Mouse (Mus musculus) testis, adult 2 months (tissue): ENCODE results near the gene Clec1b. TPM values are rescaled to one million over a fixed set of nuclear protein-coding genes. Genes with fewer than 3 reads are reported as not detected.

ENCODE experiments used
- H3K27ac ChIP-seq: fragments of 200-500 bp; 2 replicates; pipeline ENCODE4 v1.5.1; 2012; ENCODE audit warnings: low read depth, low read length; ENCODE audit not compliant: control insufficient read depth, insufficient read depth
- H3K27me3 ChIP-seq: fragments of 200-500 bp; 2 replicates; pipeline ENCODE4 v1.6.1; 2012; ENCODE audit warnings: mild to moderate bottlenecking, low read length, moderate library complexity; ENCODE audit not compliant: control insufficient read depth, insufficient read depth
- H3K36me3 ChIP-seq: fragments of 200-500 bp; 2 replicates; pipeline ENCODE4 v1.6.1; 2012; ENCODE audit warnings: mild to moderate bottlenecking, low read length; ENCODE audit not compliant: control insufficient read depth, insufficient read depth
- H3K4me1 ChIP-seq: fragments of 200-500 bp; 2 replicates; pipeline ENCODE4 v1.6.1; 2012; ENCODE audit warnings: low read length; ENCODE audit not compliant: control insufficient read depth, insufficient read depth
- H3K4me3 ChIP-seq: fragments of 200-500 bp; 2 replicates; pipeline ENCODE4 v1.5.1; 2012; ENCODE audit warnings: low read depth, mild to moderate bottlenecking, low read length, moderate library complexity, mixed read lengths; ENCODE audit not compliant: control insufficient read depth
- CTCF ChIP-seq: fragments of 200-500 bp; IDR thresholded peaks from 2 replicates; pipeline ENCODE4 v1.5.1; 2012; ENCODE audit warnings: low read depth, mild to moderate bottlenecking, inconsistent platforms, low read length, moderate library complexity; ENCODE audit not compliant: control insufficient read depth, insufficient read depth, insufficient replicate concordance
- POLR2A ChIP-seq: fragments of 200-500 bp; IDR thresholded peaks from 2 replicates; pipeline ENCODE4 v1.6.1; 2012; ENCODE audit warnings: low read depth, mild to moderate bottlenecking, inconsistent platforms, low read length, moderate library complexity; ENCODE audit not compliant: control insufficient read depth
- polyA plus RNA-seq: library from polyadenylated mRNA; depleted of rRNA; stranded (reverse); fragments of >200 nt; gene quantifications from 2 replicates; pipeline ENCODE4 v1.2.3, GENCODE M21; 2012

The Clec1b gene
- polyA plus RNA-seq, 1 experiment = not detected

DNA sequence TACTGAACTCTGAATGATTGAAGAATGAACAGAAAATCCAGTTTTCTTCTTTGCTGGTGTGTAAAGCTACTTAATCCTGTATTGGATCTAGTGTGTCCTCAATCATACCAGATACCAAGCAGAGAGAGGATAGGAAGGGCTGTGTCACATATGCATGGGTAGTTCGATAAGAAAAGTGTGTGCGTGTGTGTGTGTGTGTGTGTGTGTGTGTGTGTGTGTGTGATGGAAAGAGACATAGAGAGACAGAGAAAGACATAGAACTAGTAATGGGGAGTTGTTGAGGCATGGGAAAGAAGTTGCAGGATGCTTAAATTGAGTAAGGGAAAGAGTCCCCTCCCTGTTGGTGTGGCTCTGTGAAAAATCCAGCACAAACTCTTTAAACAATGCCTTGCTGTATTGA, 11.3 kb upstream of the Clec1b start, which contains the start of gene Clec12b:
Gene Clec12b, minus strand, starts transcription at position 101 of the 400 bp plus-strand sequence.
- H3K4me3 ChIP-seq = no peak within 1 kb of the TSS; the same call in 1 of the 2 replicates
- H3K4me1 ChIP-seq = no peaks in the 10 kb centered on the region
- H3K27ac ChIP-seq = peak within 1 kb of the TSS; percentile 52
- TF ChIP-seq CTCF (no peak), POLR2A (no peak)
- H3K27me3 ChIP-seq = no peaks in the 10 kb centered on the region
- no peaks in the 10 kb centered on the region for H3K36me3 ChIP-seq

DNA sequence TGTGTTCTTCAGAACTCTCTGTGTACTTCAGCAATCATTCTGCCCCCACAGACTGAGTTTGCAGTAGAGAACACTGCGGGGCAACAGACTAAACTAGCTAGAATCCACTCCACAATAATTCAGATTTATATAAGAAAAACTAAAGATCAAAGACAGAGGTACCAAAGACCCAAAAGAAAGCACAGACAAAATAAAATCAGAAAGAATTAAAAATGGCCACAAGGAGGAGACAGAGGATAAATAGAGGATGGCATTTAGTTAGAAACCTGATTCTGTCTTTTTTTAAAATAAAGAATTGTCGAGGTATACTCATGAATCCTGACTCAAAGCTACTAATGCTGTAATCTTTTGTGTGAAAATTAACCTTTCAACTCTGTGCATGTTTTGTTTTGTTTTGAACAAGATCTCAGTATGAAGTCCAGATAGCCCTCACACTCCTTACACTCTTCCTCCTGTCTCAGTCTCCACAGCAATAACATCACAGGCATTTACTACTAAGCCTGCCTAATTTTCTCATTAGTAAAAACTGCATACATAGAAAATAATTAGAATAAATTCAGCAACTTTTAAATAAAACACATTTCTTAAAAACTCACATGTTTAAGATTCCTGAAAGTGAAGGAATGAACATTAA, 3.9 kb upstream of the Clec1b start:
- no peak overlapping the region for H3K27ac ChIP-seq
- no peaks in the 10 kb centered on the region for H3K4me1 ChIP-seq

DNA sequence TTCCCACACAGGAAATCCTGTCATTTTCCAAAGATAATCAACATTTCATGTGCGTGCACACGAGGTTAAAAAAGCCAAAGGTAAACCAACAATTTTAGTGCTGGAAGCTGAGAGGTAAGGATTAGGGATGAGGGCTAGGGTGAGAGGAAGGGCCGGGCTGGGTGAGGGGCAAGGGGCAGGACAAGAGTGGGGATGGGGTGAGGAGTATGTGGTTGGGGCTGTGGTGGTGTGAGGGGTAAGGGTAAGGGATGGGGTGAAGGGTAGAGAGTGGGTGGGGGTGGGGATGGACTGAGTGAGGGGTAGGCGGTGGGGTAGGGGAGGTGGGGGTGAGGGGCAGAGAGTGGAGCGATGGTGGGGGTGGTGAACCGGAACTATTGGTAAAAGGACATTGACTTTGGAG, 3.4 kb upstream of the Clec1b start:
- no peak overlapping the region for H3K4me3 ChIP-seq
- TF ChIP-seq POLR2A (no peak), CTCF (no peak)

More for the DNA sequence above, 3.9 kb upstream of the Clec1b start:
- Histone ChIP-seq H3K4me3 (no peak overlapping the region), H3K36me3 (no peaks in the 10 kb centered on the region), H3K27me3 (no peaks in the 10 kb centered on the region)
- TF ChIP-seq POLR2A (no peak), CTCF (no peak)

DNA sequence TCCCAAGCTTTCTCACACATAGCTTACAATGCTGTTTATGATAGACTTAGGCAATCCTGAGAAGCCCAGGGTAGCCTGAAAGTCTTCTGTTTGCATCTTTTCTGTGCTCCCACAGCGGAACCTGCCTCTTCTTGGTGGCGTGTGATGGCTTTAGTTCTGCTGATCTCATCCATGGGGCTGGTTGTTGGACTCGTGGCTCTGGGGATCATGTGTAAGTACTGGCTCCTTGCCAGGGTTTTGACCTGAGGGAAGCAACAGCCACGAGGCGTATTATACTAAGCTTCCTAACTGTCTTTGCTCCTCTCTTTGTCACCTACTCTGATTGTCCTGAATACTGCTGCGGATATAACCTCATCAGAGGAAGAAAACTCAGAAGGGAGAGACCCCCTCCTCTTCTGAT, 2.8 kb downstream of the Clec1b start:
- no peak overlapping the region for H3K4me3 ChIP-seq
- TF ChIP-seq CTCF (no peak), POLR2A (no peak)
- H3K36me3 ChIP-seq = no peaks in the 10 kb centered on the region
- H3K4me1 ChIP-seq = no peaks in the 10 kb centered on the region; the same call in 1 of the 2 replicates
- no peaks in the 10 kb centered on the region for H3K27me3 ChIP-seq
- no peak overlapping the region for H3K27ac ChIP-seq

More for the DNA sequence above, 3.4 kb upstream of the Clec1b start:
- H3K4me1 ChIP-seq = no peaks in the 10 kb centered on the region
- H3K36me3 ChIP-seq = no peaks in the 10 kb centered on the region
- no peaks in the 10 kb centered on the region for H3K27me3 ChIP-seq
- H3K27ac ChIP-seq = no peak overlapping the region

DNA sequence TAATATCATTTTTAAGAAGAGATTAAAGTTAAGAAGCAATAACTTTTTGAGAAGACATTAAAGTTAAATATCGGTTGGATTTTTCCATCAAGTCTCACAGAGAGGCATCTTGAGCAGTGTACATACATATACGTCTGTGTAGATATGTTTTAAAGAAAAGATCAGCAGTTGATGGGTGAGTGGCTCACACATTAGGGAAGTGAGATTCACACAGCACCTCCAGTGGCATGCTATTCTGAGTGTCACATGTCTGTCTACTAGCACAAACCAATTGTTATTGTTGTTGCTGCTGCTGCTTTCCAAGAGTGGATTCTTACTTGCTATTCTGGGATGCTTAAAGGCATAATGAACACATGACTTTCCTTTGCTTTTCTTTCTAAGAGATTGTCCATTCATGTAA, 5.3 kb downstream of the Clec1b start:
- H3K4me3 ChIP-seq = no peak overlapping the region
- TF ChIP-seq POLR2A = no peak
- no peak for TF ChIP-seq CTCF
- no peak overlapping the region for H3K27ac ChIP-seq
- H3K27me3 ChIP-seq = no peaks in the 10 kb centered on the region
- no peaks in the 10 kb centered on the region; the same call in 1 of the 2 replicates for H3K4me1 ChIP-seq
- H3K36me3 ChIP-seq = no peaks in the 10 kb centered on the region

DNA sequence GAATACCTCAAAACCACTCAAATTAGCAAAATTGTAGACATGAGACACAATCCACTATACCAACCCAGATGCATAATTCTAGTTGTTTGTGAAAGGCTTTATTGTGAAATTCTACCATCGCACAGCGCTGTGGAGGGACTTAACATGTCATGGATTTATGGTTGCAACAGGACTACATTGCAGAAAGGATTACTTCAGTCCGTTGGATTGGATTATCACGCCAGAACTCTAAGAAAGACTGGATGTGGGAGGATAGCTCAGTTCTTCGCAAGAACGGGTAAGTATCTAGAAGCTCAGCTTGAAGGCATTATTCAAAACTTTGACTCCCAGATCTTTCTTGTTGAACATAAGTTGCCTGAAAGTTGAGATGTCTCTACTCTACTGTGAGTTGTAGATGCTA, 6.3 kb downstream of the Clec1b start:
- Histone ChIP-seq H3K4me1 (no peaks in the 10 kb centered on the region; the same call in 1 of the 2 replicates), H3K27me3 (no peaks in the 10 kb centered on the region), H3K27ac (no peak overlapping the region), H3K36me3 (no peaks in the 10 kb centered on the region), H3K4me3 (no peak overlapping the region)
- TF ChIP-seq CTCF (no peak), POLR2A (no peak)

DNA sequence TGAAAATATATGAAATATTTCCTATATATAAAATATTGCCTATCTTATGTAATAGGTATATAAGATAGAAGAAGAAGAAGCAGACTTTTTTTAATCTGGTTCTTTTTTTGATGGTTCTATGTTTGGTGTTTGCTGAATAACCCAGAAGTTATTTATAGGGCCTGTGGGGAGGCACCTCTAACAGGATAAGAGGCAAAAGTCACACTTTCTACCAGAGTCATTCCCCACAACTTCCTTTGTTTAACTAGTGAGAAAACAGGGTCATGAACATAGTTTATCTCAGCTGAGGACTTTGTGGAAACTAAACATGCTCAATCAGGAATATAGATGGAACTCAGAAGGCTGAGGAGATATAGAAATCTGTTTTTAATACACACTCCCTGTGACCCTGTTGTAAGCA, 8.9 kb downstream of the Clec1b start:
- TF ChIP-seq POLR2A (no peak), CTCF (no peak)
- Histone ChIP-seq H3K36me3 (no peaks in the 10 kb centered on the region), H3K27me3 (no peaks in the 10 kb centered on the region), H3K27ac (no peak overlapping the region), H3K4me1 (no peaks in the 10 kb centered on the region; the same call in 1 of the 2 replicates), H3K4me3 (no peak overlapping the region)

DNA sequence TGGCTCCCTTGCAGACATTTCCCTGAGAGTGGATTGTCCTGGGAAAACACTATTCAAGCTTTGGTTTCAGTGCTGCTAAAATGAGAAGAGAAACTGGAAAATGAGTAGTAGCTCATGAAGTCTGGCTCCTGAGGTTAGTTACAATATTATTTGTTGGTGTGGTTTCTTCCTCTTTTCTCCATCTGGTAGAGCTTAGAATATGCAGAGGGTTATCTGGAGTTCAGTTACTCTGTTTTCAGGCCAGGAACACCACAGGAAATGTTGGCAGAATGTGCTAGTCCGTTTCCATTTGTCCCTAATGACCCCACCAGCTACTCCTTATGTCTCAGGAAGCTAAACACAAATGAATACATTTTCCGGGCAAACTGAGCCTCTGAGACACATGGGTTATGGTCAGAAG, 10.2 kb downstream of the Clec1b start:
- H3K27ac ChIP-seq = no peak overlapping the region
- H3K36me3 ChIP-seq = no peaks in the 10 kb centered on the region
- no peak for TF ChIP-seq POLR2A
- no peak for TF ChIP-seq CTCF
- H3K4me3 ChIP-seq = no peak overlapping the region
- no peaks in the 10 kb centered on the region for H3K27me3 ChIP-seq
- no peaks in the 10 kb centered on the region for H3K4me1 ChIP-seq
